Mouse (Mus musculus) kidney, adult 2 months (tissue): ENCODE data around the gene Sema5a. TPM values are rescaled to one million over a fixed set of nuclear protein-coding genes. Genes with fewer than 3 reads are reported as not detected.

Source experiments
- DNase-seq: peaks from one replicate; pipeline ENCODE4 v3.0.0; 2021
- H3K27ac ChIP-seq: fragments of 200-500 bp; 2 replicates; pipeline ENCODE4 v1.5.1; 2012; ENCODE audit warnings: low read depth, low read length, control low read depth, inconsistent platforms; ENCODE audit not compliant: insufficient read depth
- H3K27me3 ChIP-seq: fragments of 200-500 bp; replicated peaks from 2 replicates; pipeline ENCODE4 v1.6.1; 2012; ENCODE audit warnings: mild to moderate bottlenecking, moderate library complexity, low read length, inconsistent platforms; ENCODE audit not compliant: control insufficient read depth, insufficient read depth
- H3K36me3 ChIP-seq: fragments of 200-500 bp; 2 replicates; pipeline ENCODE4 v1.6.1; 2012; ENCODE audit warnings: mild to moderate bottlenecking, moderate library complexity, low read length, inconsistent platforms; ENCODE audit not compliant: control insufficient read depth, insufficient read depth
- H3K4me1 ChIP-seq: fragments of 200-500 bp; 2 replicates; pipeline ENCODE4 v1.6.1; 2011; ENCODE audit warnings: low read length; ENCODE audit not compliant: control insufficient read depth, insufficient read depth
- H3K4me3 ChIP-seq: fragments of 200-500 bp; 2 replicates; pipeline ENCODE4 v1.5.1; 2011; ENCODE audit warnings: mild to moderate bottlenecking, low read depth, low read length, control low read depth; ENCODE audit not compliant: insufficient read depth
- CTCF ChIP-seq: fragments of 200-500 bp; conservative IDR thresholded peaks from 2 replicates; pipeline ENCODE4 v1.5.1; 2011; ENCODE audit warnings: low read depth, mild to moderate bottlenecking, control low read depth, low read length, moderate library complexity, mixed read lengths; ENCODE audit not compliant: insufficient read depth, insufficient read length
- POLR2A ChIP-seq: fragments of 200-500 bp; IDR thresholded peaks from one replicate; pipeline ENCODE4 v1.6.1; 2011; ENCODE audit warnings: low read depth, low read length, control low read depth
- WGBS: fragments of 180-500 bp; shearing (Covaris S2); methylation state at CpG from one replicate; pipeline ENCODE4 v1.1.7; 2018; 5-methylcytosine and 5-hydroxymethylcytosine counted together
- polyA plus RNA-seq: library from polyadenylated mRNA; depleted of rRNA; stranded (reverse); fragments of >200 nt; gene quantifications from 2 replicates; pipeline ENCODE4 v1.2.3, GENCODE M21; 2012

Sema5a gene
- polyA plus RNA-seq, 1 experiment: 11.6 TPM

GRCm38 (mm10) chr15:32447558-32448349 is 203.1 kb downstream of the Sema5a start:
- Histone ChIP-seq H3K36me3 (no peaks in the 10 kb centered on the region), H3K4me1 (no peaks in the 10 kb centered on the region; the same call in 1 of the 2 replicates), H3K4me3 (no peak overlapping the region), H3K27me3 (no peaks in the 10 kb centered on the region), H3K27ac (no peak overlapping the region)
- TF ChIP-seq CTCF (no peak), POLR2A (no peak)
- 63% methylated on average over 7 of the region's 7 CpGs for WGBS
- DNase-seq: no peak

DNA sequence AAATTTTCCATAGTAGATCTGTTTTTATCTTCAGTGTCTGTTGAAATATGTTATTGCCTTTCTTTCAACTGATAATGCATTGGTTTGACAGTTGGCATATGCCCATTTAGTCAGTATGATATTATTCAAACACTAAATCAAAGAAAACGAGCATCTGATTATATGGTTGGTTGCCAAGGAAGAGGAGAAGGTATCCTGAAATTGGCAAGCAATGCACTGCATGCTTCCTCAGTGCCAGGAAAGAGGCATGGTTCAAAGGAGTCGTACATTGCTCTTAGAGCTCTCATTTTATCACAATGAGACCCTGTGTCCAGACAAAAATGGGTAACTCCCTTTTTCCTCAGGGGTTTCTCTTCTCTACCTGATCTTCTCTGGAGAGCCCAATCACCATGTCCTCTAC is 214.4 kb downstream of the Sema5a start:
- Histone ChIP-seq H3K36me3 (no peaks in the 10 kb centered on the region), H3K4me3 (no peak overlapping the region), H3K27me3 (no peaks in the 10 kb centered on the region), H3K4me1 (no peaks in the 10 kb centered on the region), H3K27ac (no peak overlapping the region)
- no peak for DNase-seq
- TF ChIP-seq CTCF (no peak), POLR2A (no peak)
- 45% methylated on average over 2 of the region's 2 CpGs for WGBS

DNA sequence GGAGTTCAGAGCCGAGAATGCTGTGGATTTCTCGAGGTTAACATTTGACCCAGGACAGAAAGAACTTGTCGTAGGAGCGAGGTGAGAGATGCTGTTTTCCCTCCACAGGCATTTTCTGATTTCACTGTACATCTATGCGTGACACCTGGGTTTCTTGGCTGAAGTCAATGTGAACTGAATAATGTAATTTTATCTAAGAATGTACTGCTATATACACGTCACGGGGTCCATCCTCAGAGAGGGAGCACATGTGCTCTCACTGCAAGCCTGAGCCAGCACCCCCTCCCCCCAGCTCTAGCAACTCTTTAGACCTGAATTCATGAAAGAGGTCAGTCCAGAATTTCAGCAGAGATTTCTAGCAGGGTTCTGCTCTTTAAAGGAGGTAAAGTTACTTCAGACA is 215.6 kb downstream of the Sema5a start:
- H3K27me3 ChIP-seq: no peaks in the 10 kb centered on the region
- TF ChIP-seq CTCF: no peak
- TF ChIP-seq POLR2A: no peak
- H3K27ac ChIP-seq: no peak overlapping the region
- no peak for DNase-seq
- H3K4me1 ChIP-seq: no peaks in the 10 kb centered on the region
- 87% methylated on average over 7 of the region's 7 CpGs for WGBS
- no peaks in the 10 kb centered on the region for H3K36me3 ChIP-seq
- H3K4me3 ChIP-seq: no peak overlapping the region

DNA sequence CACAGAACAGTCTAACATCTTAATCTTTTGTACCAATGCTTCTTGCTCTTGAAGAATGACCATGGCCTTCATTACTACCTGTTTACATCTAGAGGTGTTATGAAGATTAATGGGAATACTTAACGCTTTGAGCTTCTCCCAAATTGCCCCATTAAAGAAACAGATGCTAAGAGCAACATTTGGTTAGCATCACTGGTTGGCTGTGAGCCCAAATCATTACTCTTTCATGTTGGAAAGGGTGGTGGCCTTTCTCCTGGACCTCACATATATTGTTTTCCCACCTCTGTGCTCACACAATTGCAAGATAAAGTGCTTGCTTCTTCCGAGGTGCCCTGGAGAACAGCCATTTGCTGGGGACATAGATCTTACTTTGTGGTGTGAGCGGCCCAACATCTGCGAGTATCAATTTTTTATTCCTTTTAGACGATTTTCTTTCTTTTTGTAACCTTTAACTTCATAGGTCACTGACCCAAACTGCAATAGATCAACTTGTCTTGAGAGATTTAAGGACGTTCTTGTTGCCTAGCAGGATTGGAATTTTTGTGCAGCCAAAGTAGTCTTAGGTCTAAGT is 227.0 kb downstream of the Sema5a start:
- Histone ChIP-seq H3K27ac (no peak overlapping the region), H3K36me3 (no peaks in the 10 kb centered on the region), H3K4me1 (no peaks in the 10 kb centered on the region), H3K4me3 (no peak overlapping the region), H3K27me3 (no peaks in the 10 kb centered on the region)
- DNase-seq: no peak
- TF ChIP-seq POLR2A (no peak), CTCF (no peak)
- WGBS: 38% methylated on average over 6 of the region's 6 CpGs

DNA sequence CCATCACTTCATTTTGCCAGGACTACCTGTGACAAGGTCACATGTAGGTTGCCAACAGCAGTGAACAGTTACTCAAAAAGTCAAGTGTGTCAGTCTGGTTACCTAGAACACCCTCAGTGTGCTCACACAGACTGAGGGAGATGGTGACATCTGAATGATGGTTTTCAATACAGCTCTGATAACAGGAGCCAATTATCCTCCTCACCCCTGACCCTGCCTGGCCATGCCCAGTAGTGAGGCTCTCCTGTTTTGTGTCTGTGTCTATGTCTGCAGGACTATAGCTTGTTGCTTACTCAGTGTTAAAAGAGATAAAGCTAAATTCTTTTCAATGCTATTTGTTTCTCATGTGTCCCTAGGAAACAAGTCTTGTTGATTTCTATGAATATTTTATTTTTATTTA is 236.1 kb downstream of the Sema5a start:
- no peak for TF ChIP-seq POLR2A
- no peak overlapping the region for H3K4me3 ChIP-seq
- no peaks in the 10 kb centered on the region for H3K27me3 ChIP-seq
- no peaks in the 10 kb centered on the region for H3K36me3 ChIP-seq
- DNase-seq: no peak
- no peaks in the 10 kb centered on the region for H3K4me1 ChIP-seq
- H3K27ac ChIP-seq: no peak overlapping the region

- no peak for DNase-seq
- WGBS: 83% methylated on average over 8 of the region's 8 CpGs
- H3K27ac ChIP-seq: no peak overlapping the region
- no peaks in the 10 kb centered on the region for H3K4me1 ChIP-seq
- no peak for TF ChIP-seq POLR2A
- no peak for TF ChIP-seq CTCF
- no peaks in the 10 kb centered on the region for H3K27me3 ChIP-seq
- no peaks in the 10 kb centered on the region for H3K36me3 ChIP-seq
- H3K4me3 ChIP-seq: no peak overlapping the region
Observed at GRCm38 (mm10) chr15:32485064-32485964, 240.7 kb downstream of the Sema5a start.

DNA sequence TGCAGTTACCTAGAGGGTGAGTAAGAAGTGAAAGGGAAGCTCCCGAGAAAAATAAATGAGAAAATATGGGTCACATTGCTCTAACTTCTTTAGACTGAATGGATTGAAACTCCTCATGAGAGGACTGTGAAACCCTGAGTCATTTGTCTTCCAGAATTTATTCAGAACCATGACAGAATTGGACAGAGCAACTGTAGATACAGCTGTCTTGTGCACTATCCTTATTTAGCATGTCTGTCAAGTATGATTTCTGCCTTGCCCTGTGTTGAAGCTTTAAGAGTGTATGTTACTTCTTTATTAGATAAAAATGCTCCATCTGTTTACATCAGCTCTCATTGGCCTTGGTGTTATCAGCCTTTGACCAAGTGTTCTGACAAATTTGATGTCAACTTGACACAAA is 243.4 kb downstream of the Sema5a start:
- Histone ChIP-seq H3K27me3 (no peaks in the 10 kb centered on the region), H3K36me3 (no peaks in the 10 kb centered on the region), H3K4me3 (no peak overlapping the region), H3K4me1 (no peaks in the 10 kb centered on the region), H3K27ac (no peak overlapping the region)
- DNase-seq: no peak
- WGBS: 83% methylated on average over 1 of the region's 1 CpGs
- no peak for TF ChIP-seq CTCF
- TF ChIP-seq POLR2A: no peak
